Mouse (Mus musculus) testis, adult 2 months (tissue): ENCODE data around the gene Klhl28. TPM values are rescaled to one million over a fixed set of nuclear protein-coding genes. Genes with fewer than 3 reads are reported as not detected.

Experiments
- H3K27ac ChIP-seq: fragments of 200-500 bp; 2 replicates; pipeline ENCODE4 v1.5.1; 2012; ENCODE audit warnings: low read depth, low read length; ENCODE audit not compliant: control insufficient read depth, insufficient read depth
- H3K27me3 ChIP-seq: fragments of 200-500 bp; 2 replicates; pipeline ENCODE4 v1.6.1; 2012; ENCODE audit warnings: mild to moderate bottlenecking, low read length, moderate library complexity; ENCODE audit not compliant: control insufficient read depth, insufficient read depth
- H3K36me3 ChIP-seq: fragments of 200-500 bp; 2 replicates; pipeline ENCODE4 v1.6.1; 2012; ENCODE audit warnings: mild to moderate bottlenecking, low read length; ENCODE audit not compliant: control insufficient read depth, insufficient read depth
- H3K4me1 ChIP-seq: fragments of 200-500 bp; 2 replicates; pipeline ENCODE4 v1.6.1; 2012; ENCODE audit warnings: low read length; ENCODE audit not compliant: control insufficient read depth, insufficient read depth
- H3K4me3 ChIP-seq: fragments of 200-500 bp; 2 replicates; pipeline ENCODE4 v1.5.1; 2012; ENCODE audit warnings: low read depth, mild to moderate bottlenecking, low read length, moderate library complexity, mixed read lengths; ENCODE audit not compliant: control insufficient read depth
- CTCF ChIP-seq: fragments of 200-500 bp; IDR thresholded peaks from 2 replicates; pipeline ENCODE4 v1.5.1; 2012; ENCODE audit warnings: low read depth, mild to moderate bottlenecking, inconsistent platforms, low read length, moderate library complexity; ENCODE audit not compliant: control insufficient read depth, insufficient read depth, insufficient replicate concordance
- POLR2A ChIP-seq: fragments of 200-500 bp; IDR thresholded peaks from 2 replicates; pipeline ENCODE4 v1.6.1; 2012; ENCODE audit warnings: low read depth, mild to moderate bottlenecking, inconsistent platforms, low read length, moderate library complexity; ENCODE audit not compliant: control insufficient read depth
- polyA plus RNA-seq: library from polyadenylated mRNA; depleted of rRNA; stranded (reverse); fragments of >200 nt; gene quantifications from 2 replicates; pipeline ENCODE4 v1.2.3, GENCODE M21; 2012; rRNA removed

Gene Klhl28
- 9.7 and 13.8 TPM in 2 replicates for polyA plus RNA-seq

GRCm38 (mm10) chr12:64965124-64966026 is at the start of gene Klhl28, which contains the start of gene Togaram1:
Gene Klhl28, minus strand, starts transcription at chr12:64965534.
Gene Togaram1, plus strand, starts transcription at chr12:64965804.
- Histone ChIP-seq H3K4me1 (peaks cover 8% of the 10 kb centered on the region), H3K4me3 (peak within 1 kb of the TSS; percentile 94), H3K36me3 (peaks cover 5% of the 10 kb centered on the region), H3K27ac (peak within 1 kb of the TSS; percentile 93), H3K27me3 (no peaks in the 10 kb centered on the region)
- no peak for TF ChIP-seq CTCF
- TF ChIP-seq POLR2A = peak; percentile 92

GRCm38 (mm10) chr12:65007725-65008124 is 42.4 kb upstream of the Klhl28 start:
- no peak overlapping the region for H3K27ac ChIP-seq
- H3K4me1 ChIP-seq = no peaks in the 10 kb centered on the region
- peaks cover 3% of the 10 kb centered on the region; the same call in 1 of the 2 replicates for H3K36me3 ChIP-seq
- no peak for TF ChIP-seq CTCF
- H3K27me3 ChIP-seq = no peaks in the 10 kb centered on the region
- no peak overlapping the region for H3K4me3 ChIP-seq

DNA sequence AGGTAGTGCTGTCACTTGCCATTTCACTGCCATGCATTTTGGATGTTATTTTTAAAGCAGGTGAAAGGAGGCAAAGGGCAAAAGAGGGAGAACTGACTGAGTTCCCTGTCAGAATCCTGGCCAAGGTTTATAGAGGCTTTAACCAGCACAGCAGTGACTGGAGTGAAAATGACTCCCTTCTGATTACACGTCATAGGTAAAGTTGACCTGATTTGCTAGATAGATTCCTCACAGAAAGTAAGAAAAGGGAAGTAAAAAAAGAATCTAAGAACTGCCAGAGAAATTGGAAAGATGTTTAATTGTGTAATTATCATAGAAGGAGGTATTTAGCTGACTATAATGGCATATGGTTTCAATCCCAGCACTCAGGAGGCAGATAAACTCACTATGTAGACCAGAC is 12.2 kb upstream of the Klhl28 start:
- no peak overlapping the region for H3K27ac ChIP-seq

GRCm38 (mm10) chr12:64976191-64976590 is 10.9 kb upstream of the Klhl28 start:
- Histone ChIP-seq H3K27ac (no peak overlapping the region), H3K36me3 (peaks cover 3% of the 10 kb centered on the region), H3K4me1 (no peaks in the 10 kb centered on the region), H3K4me3 (no peak overlapping the region), H3K27me3 (no peaks in the 10 kb centered on the region)
- TF ChIP-seq POLR2A = no peak
- TF ChIP-seq CTCF = no peak

More for the DNA sequence above, 12.2 kb upstream of the Klhl28 start:
- Histone ChIP-seq H3K4me3 (no peak overlapping the region), H3K4me1 (no peaks in the 10 kb centered on the region), H3K36me3 (peaks cover 3% of the 10 kb centered on the region), H3K27me3 (no peaks in the 10 kb centered on the region)
- no peak for TF ChIP-seq POLR2A
- TF ChIP-seq CTCF = no peak

DNA sequence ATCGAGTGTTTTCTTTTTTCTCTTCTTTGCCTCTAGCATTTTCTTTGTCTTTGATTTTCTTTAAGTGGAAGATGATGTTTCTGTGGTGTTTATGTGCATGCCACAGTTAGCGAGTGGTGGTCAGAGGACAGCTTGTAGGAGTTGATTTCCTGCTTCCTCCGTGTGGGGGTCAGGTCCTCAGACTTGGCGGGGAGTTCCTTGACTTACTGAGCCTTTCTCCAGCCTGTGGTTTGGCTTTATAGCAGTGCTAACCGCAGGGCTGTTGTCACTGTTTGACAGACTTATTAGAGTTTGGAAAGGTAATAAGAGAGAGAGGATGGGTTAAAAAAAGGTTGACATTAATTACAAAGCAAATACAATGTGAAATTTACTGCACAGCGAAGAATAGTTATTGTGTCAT is 10.2 kb upstream of the Klhl28 start:
- H3K4me1 ChIP-seq = no peaks in the 10 kb centered on the region
- H3K36me3 ChIP-seq = peaks cover 2% of the 10 kb centered on the region
- H3K27me3 ChIP-seq = no peaks in the 10 kb centered on the region
- H3K27ac ChIP-seq = no peak overlapping the region
- no peak overlapping the region for H3K4me3 ChIP-seq
- TF ChIP-seq POLR2A = no peak
- no peak for TF ChIP-seq CTCF

DNA sequence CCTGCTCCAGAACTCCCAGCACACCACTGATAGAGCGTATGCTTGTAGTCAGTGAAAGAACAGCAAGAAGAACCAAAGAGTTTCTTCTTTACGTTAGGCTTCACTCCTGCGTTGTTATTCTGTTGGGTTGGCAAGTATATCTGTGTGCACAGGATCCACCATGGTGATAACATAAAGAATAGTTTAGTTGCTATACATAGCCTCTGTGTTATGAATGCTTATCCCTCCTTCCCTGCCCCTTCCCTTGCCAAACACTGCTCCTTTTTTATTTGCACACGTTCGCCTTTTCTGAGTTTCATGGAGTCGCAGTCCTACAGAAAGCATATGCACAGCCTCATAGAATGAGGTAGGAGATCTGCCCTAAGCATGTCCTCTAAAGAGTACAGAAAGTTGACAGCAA is 6.7 kb upstream of the Klhl28 start:
- H3K4me3 ChIP-seq = peak overlapping the region; percentile 19; the same call in 1 of the 2 replicates
- peaks cover 3% of the 10 kb centered on the region for H3K36me3 ChIP-seq
- H3K4me1 ChIP-seq = peaks cover 6% of the 10 kb centered on the region; the same call in 1 of the 2 replicates
- TF ChIP-seq CTCF (no peak), POLR2A (no peak)
- H3K27me3 ChIP-seq = no peaks in the 10 kb centered on the region
- no peak overlapping the region for H3K27ac ChIP-seq

GRCm38 (mm10) chr12:64971399-64971798 is 6.1 kb upstream of the Klhl28 start:
- peaks cover 8% of the 10 kb centered on the region for H3K4me1 ChIP-seq
- no peak overlapping the region for H3K27ac ChIP-seq
- TF ChIP-seq CTCF (no peak), POLR2A (no peak)
- peaks cover 5% of the 10 kb centered on the region for H3K36me3 ChIP-seq
- H3K4me3 ChIP-seq = no peak overlapping the region; the same call in 1 of the 2 replicates
- no peaks in the 10 kb centered on the region for H3K27me3 ChIP-seq
